Mouse (Mus musculus) heart, postnatal 14 days (tissue): ENCODE results near the gene Rubcnl. TPM values are rescaled to one million over a fixed set of nuclear protein-coding genes. Genes with fewer than 3 reads are reported as not detected.

Experiments
- DNase-seq, 2 experiments: peaks; one replicate each; pipeline ENCODE4 v3.0.0; 2021 to 2022
- intact Hi-C: fragments of 180-260 bp; cut with DNase I; formaldehyde crosslinking; loops from one replicate; pipeline ENCODE4 v1.15.1; 2025
- long read RNA-seq, 2 experiments: library from polyadenylated mRNA; stranded (forward); transcript quantifications; one replicate each; pipeline ENCODE4 v2.0.0; 2021
- total RNA-seq, 2 experiments: library from RNA; stranded (reverse); gene quantifications; 2 replicates each; pipeline ENCODE4 v1.2.3; 2021

Gene Rubcnl
- total RNA-seq: under 1 TPM; 0.65 to 0.73 TPM
- long read RNA-seq, experiment 1, partial matches to known transcripts: 0 of 2 reads
- long read RNA-seq, experiment 1, other reads (novel, unspliced or antisense): 1 of 2 reads
- long read RNA-seq, experiment 2, partial matches to known transcripts: 0 of 1 reads
- long read RNA-seq, experiment 2, other reads (novel, unspliced or antisense): 1 of 1 reads

- DNase-seq: peak; percentile 80 to 85
- intact Hi-C loops: no loop called here
Observed at GRCm38 (mm10) chr14:75015856-75016714, at the start of gene Rubcnl. Rubcnl (plus strand) TSS chr14:75016027.

DNA sequence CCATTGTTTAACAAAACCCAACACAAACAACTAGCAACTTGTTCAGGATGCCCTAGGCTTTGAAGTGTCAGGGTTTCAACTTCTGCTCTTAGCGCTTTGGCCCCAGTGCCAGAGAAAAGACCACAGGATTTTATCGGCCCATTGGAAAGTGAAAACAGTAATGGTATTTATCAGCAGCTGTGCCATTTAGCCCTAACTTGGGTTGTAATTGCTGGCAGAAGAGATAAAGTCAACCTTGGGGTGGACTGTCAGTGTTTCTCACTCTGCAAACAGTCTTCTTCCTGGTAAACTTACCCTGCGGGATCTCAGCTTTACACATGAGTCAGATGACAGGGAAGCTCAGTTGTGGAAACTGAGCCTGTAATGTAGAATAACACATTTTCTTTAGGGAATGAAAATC is 43.6 kb upstream of the Rubcnl start:
- intact Hi-C loops: no loop called here

GRCm38 (mm10) chr14:74972687-74973086 is 43.1 kb upstream of the Rubcnl start:
- no peak for DNase-seq
- intact Hi-C loops: no loop called here

More for the DNA sequence above, 43.6 kb upstream of the Rubcnl start:
- DNase-seq: no peak

GRCm38 (mm10) chr14:74974136-74974651 is 41.6 kb upstream of the Rubcnl start:
- intact Hi-C loops: no loop called here
- DNase-seq: peak; percentile 7 to 42

DNA sequence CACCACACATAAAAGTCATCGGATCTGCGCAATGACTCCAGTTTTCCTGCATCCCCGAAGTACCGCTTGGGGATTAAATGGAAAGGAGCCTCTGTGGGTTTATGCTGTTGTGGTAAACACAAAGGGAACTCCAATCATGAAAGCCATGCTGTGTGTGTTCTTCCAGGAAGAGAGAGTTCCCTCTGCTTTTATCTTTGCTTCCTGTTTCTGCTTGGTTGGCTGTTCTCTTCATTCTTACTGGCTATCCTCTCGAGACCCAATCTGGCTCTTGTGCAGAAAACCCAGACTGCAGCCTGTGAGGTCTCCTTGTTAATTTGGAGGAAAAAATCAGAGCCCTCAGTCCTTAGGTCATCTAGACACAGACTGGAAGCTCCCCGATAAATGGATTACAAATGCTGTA is 38.9 kb upstream of the Rubcnl start:
- peak in 1 of 2 experiments; percentile 27 for DNase-seq
- intact Hi-C loops: loop anchor here (2.0 kb wide), 1 partner anchor 28 kb away; no protein-coding TSS in a partner anchor

DNA sequence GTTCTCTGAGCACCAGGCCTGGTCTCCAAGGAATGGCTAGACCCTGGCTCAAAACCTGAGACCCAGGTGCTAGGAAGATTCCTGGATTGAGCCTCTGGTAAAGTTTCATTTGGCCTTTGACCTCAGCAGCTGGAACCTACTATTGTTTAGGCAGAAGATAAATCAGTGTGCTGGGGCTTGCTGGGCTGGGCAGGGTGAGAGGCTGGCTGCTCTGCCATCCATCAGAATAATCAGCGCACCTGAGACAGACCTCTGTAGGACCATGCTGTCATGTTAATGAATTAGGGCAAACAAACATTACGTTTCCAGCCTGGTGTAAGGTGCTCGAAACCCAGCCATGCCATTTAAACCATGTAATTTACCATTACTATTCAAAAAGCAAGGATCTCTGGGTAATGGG is 34.8 kb upstream of the Rubcnl start:
- intact Hi-C loops: no loop called here
- DNase-seq: no peak

- DNase-seq: no peak
- intact Hi-C loops: no loop called here
Observed at GRCm38 (mm10) chr14:74983079-74983478, 32.7 kb upstream of the Rubcnl start.

- no peak for DNase-seq
- intact Hi-C loops: no loop called here
Observed at GRCm38 (mm10) chr14:74984817-74985391, 30.9 kb upstream of the Rubcnl start.

- no peak for DNase-seq
- intact Hi-C loops: no loop called here
Observed at GRCm38 (mm10) chr14:74985658-74986057, 30.2 kb upstream of the Rubcnl start.

GRCm38 (mm10) chr14:74986527-74986926 is 29.3 kb upstream of the Rubcnl start:
- intact Hi-C loops: no loop called here
- no peak for DNase-seq

- DNase-seq: no peak
- intact Hi-C loops: no loop called here
Observed at GRCm38 (mm10) chr14:74989322-74989721, 26.5 kb upstream of the Rubcnl start.

- intact Hi-C loops: loop anchor here (1.0 kb wide), 2 partner anchors 202 to 227 kb away; no protein-coding TSS in a partner anchor
- DNase-seq: no peak
Observed at GRCm38 (mm10) chr14:74989909-74990308, 25.9 kb upstream of the Rubcnl start.

DNA sequence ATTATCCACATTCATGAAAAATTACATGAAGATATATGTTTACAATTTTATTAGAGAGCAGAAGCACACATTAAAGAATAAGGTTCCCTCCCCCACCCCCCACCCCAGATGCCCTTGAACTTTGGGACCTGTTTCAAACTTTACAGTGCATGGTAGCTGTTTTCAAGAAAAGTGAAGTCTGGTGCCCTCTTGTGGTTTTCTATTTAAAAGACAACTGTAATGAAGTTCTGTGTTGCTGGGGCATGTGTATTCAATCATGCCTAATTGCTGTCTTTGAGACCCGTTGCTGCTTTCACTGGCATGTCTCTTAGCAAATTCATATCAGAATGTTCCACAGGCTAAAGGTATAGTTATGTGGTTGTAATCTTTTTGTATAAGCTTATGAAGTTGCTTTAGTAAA is 25.3 kb upstream of the Rubcnl start:
- intact Hi-C loops: loop anchor here (1.0 kb wide), 2 partner anchors 202 to 227 kb away; no protein-coding TSS in a partner anchor
- DNase-seq: peak in 1 of 2 experiments; percentile 38

DNA sequence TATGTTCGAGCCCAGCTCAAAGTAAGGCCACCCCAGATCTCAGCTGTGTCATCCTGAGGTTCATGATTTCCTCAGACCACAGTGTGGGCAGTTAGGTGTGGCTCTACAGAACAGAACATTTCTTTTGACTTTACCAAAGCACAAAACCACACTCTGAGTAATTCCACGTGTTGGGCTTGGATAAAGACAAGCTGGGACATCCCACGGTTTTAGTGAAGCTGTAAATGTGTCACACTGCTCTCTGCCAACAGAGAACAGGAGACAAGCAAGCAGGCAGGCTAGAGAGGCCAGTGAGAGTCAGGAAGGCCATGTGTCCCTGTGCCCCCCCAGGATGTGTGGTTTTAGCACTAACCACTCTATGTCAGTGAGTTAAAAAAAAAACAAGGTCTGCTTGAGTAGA is 19.3 kb upstream of the Rubcnl start:
- intact Hi-C loops: no loop called here
- no peak for DNase-seq

GRCm38 (mm10) chr14:74997041-74997440 is 18.8 kb upstream of the Rubcnl start:
- DNase-seq: no peak
- intact Hi-C loops: no loop called here

DNA sequence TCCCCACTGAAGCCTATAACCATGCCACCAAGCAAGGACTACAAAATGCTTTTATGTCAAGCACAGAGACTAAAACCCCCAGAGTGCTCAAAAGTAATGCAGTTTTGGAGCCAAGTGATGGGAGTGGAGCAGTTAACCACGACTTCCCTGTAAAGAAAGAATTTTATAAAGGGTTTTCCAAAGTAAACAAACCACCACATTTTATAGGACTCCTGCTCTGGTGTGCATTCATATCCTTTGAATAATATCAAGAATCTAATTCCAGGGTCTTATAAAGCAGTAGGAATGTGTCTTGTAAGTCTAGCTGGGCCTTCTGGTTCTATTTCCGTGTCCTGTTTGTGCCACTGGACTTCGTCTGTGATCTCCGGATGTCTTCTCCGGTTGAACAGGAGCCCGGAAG is 14.5 kb upstream of the Rubcnl start:
- intact Hi-C loops: no loop called here

DNA sequence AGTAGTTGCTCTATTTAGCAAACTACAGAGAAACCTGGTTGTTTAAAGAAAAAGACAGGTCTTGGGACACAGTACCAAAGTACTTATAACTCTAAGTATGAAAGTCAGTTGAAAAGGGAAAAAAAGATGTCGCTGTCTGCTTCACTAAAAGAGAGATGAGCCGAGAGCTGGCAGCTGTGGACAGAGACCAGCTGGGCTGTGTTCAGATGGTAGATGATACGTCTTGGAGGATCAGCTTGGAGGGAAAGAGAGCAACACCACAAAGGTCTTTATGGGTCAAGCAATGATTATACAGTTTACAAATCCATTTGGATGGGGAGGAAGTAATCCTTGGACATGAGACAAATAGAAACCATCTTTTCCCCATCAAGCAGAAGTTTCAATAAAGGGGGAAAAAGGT is 12.5 kb upstream of the Rubcnl start:
- intact Hi-C loops: no loop called here
- no peak for DNase-seq

More for the DNA sequence above, 14.5 kb upstream of the Rubcnl start:
- no peak for DNase-seq

DNA sequence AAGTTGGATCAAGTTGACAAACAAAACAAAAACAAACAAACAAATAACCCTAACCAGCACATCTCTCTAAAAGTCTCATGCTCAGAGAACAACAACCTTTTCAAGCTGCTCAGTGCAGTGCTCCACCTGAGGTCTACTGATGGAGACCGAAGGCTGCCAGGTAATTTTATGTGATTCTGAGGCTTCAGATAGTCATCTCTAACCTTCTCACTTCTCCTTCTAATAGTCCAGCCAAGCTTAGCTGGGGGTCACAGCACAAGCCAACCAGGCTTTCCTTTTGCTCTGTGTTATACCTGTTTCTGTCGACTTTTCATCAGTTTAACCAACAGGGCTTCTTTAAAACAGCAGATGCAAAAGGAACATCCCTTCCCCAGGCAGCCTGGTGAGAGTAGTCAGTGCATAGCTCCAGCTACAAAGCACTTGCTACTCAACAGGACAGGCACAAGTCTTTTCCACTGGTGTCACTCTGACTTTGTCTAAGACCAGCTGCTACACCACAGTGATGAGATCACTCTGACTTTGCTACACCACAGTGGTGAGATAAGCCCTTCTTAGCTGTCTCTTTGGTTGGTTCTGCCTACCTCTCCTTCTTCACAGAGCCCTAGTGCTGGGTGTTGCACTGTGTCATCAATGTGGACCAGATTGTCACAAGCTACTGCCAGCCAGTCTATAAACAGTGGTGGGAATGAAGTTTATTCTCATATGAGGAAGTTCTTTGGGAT is 10.2 kb upstream of the Rubcnl start:
- DNase-seq: no peak
- intact Hi-C loops: no loop called here

DNA sequence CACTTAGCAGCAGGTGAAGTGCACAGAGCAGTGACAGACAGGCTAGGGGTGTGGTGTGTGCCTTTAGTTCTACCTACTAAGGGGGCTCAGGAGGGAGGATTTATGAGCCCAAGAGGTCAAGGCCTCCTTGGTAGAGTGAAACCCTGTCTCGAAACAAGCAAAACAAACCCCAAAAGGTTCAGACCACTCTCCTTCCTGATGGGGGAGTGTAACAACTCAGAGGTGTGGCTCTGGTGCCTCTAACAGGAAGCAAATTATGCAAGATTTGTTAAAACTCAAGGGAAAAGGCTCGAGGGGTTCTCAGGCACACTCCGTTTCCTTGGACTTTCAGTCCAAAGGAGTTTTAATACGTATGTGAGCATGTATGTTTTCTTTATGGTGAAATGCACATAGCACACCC is 5.5 kb upstream of the Rubcnl start:
- intact Hi-C loops: no loop called here
- no peak for DNase-seq

GRCm38 (mm10) chr14:75010986-75011655 is 4.7 kb upstream of the Rubcnl start:
- intact Hi-C loops: no loop called here
- peak in 1 of 2 experiments; percentile 32 for DNase-seq
